In the genomic region with DNA sequence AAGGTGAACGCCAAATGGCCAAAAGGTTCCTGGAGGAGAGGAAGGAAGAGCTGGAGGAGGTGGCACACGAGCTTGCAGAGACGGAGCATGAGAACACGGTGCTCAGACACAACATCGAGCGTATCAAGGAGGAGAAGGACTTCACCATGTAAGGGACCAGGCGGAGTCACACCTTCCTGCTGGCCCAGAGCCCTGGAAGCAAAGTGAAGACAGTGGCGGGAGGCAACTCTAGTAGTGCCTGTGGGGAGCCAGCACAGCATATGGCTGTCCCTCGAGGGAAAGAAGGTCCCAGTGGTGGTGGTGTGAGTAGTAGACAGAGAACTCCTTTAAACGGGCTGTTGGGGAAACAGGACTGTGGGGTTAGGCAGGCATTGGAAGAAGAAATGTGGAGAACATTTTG, we compare ENCODE assay signal across 27 mouse cellular contexts.
"Had no signal": no experiment of that assay in that cellular context is flagged by ENCODE, and none has a peak within 500 bp of the region (broad histone marks: within the 10 kb centered on the region; RNA-seq: fewer than 3 reads in every experiment).

No protein-coding gene starts in this region.

- H3K4me2 ChIP-seq: heart, embryonic 11.5 days; heart, embryonic 13.5 days; heart, embryonic 15.5 days; hindbrain, embryonic 13.5 days; hindbrain, embryonic 15.5 days; intestine, embryonic 15.5 days; limb, embryonic 12.5 days; liver, embryonic 11.5 days; liver, embryonic 13.5 days; liver, embryonic 15.5 days had no signal

- ATAC-seq: inflammation-experienced regulatory T-cells, adult 6 months; intestine, embryonic 15.5 days; intestine, postnatal 0 days had no signal

- H3K4me1 ChIP-seq: heart, embryonic 13.5 days; heart, embryonic 15.5 days; hindbrain, embryonic 13.5 days; hindbrain, embryonic 15.5 days; intestine, embryonic 15.5 days; limb, embryonic 10.5 days; limb, embryonic 12.5 days; liver, embryonic 13.5 days; liver, embryonic 15.5 days had no signal

- H3K27me3 ChIP-seq: heart, embryonic 13.5 days; heart, embryonic 15.5 days; hindbrain, embryonic 13.5 days; hindbrain, embryonic 15.5 days; intestine, embryonic 15.5 days; limb, embryonic 12.5 days; liver, embryonic 13.5 days; liver, embryonic 15.5 days had no signal

- DNase-seq: gastrocnemius, postnatal 14 days; gastrocnemius, postnatal 36 days; heart, adult 11 months; heart, adult 2 months; heart, postnatal 14 days; heart, postnatal 36 days; kidney, adult 18-20 months; kidney, adult 8-10 months; kidney, postnatal 10 days; kidney, postnatal 25 days; kidney, postnatal 4 days; liver; liver, embryonic 13.5 days had no signal

- H3K4me3 ChIP-seq: heart, adult 2 months; heart, embryonic 13.5 days; heart, embryonic 15.5 days; hindbrain, embryonic 13.5 days; hindbrain, embryonic 15.5 days; intestine, embryonic 15.5 days; layer of hippocampus, adult 2 months; left cerebral cortex, adult 2 months; limb, embryonic 10.5 days; limb, embryonic 12.5 days; liver, embryonic 13.5 days; liver, embryonic 15.5 days had no signal

- H3K9me3 ChIP-seq: heart, embryonic 13.5 days; heart, embryonic 15.5 days; hindbrain, embryonic 13.5 days; hindbrain, embryonic 15.5 days; intestine, embryonic 15.5 days; limb, embryonic 10.5 days; limb, embryonic 12.5 days; liver, embryonic 13.5 days; liver, embryonic 15.5 days had no signal

- H3K27ac ChIP-seq: heart, adult 2 months; heart, embryonic 13.5 days; heart, embryonic 15.5 days; hindbrain, embryonic 13.5 days; hindbrain, embryonic 15.5 days; intestine, embryonic 15.5 days; layer of hippocampus, adult 2 months; left cerebral cortex, adult 2 months; limb, embryonic 10.5 days; limb, embryonic 12.5 days; liver, embryonic 13.5 days; liver, embryonic 15.5 days had no signal

- H3K9ac ChIP-seq: heart, embryonic 13.5 days; heart, embryonic 15.5 days; hindbrain, embryonic 13.5 days; hindbrain, embryonic 15.5 days; intestine, embryonic 15.5 days; limb, embryonic 12.5 days; liver, embryonic 13.5 days; liver, embryonic 15.5 days had no signal
